Mouse (Mus musculus): ENCODE measurements around the gene Cacna1i.

The Cacna1i gene

DNA sequence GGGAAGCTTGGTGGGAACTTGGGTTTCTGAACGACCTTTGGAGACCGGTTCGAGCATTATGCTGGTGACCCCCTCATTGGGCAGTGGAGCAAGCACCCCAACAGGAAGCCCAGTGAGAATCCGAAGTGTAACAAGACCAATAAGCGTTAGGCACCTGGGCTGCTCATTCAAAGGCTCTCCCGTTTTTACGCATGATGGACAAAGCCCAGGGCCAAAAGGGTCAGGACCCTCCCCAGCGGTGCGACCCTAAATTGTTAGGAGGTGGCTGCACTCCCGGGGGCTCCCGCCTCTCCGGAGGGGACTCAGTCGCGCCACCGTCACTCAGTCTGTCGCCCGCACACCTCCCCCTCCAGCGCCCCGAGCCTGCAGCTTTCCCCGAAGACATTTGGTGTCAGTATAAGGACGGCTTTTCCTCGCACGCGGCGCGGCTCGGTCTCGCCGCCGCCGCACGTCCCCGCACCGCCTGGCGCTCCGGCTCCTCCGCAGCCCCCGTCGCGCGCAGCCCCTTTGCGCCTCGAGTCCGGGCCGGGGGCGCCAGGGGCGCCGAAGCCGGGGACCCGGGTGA, at the start of gene Cacna1i:
TSS of gene Cacna1i (plus strand) at position 388 of the 565 bp plus-strand sequence.
- DNase-seq (ENCODE audit: extremely low read depth, low read depth, low spot score) = no peak

DNA sequence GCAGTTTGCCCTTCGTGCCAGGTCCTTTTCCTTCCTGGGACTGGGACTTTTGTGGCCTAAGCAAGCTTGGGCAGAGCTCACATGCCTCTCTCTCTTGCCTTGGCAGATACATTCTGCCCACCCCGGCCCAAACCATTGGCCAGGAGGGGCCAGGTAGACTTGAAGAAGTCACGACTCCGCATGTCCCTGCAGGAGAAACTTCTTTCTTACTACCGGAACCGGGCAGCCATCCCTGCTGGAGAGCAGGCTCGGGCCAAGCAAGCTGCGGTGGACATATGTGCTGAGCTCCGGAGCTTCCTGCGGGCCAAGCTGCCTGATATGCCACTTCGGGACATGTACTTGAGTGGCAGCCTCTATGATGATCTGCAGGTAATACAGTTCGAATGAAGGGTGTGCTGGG, 38.9 kb upstream of the Cacna1i start:
- no peak for DNase-seq (ENCODE audit: extremely low read depth, low read depth, low spot score)

DNA sequence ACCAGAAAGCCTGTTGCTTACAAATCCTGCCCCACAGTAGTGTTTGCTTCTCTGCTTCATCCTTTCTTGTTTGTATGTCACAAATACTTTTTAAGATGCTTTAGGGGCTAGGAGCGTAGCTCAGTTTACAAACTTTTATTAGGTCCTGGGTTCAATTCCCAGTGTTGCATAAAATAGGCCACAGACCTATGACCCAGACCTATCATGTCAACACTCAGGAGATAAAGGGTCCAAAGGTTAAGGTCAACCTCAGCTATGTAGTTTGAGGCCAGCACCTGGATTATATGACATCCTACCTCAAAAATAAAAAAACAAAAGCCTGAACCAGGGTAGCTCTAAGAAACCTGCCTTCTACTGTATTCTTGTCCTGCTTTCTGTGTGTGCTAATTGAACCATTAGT, 38.4 kb upstream of the Cacna1i start:
- no peak for DNase-seq (ENCODE audit: extremely low read depth, low read depth, low spot score)

DNA sequence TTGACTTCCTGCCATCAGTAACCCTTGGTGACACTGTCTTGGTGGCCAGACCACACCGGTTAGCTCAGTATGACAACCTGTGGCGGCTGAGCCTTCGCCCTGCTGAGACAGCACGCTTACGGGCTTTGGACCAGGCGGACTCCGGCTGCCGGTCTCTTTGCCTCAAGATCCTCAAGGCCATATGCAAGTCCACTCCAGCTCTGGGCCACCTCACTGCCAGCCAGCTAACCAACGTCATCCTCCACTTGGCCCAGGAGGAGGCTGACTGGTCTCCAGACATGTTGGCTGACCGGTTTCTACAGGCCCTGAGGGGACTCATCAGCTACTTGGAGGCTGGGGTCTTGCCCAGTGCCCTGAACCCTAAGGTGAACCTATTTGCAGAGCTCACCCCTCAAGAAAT, 37.4 kb upstream of the Cacna1i start:
- no peak for DNase-seq (ENCODE audit: extremely low read depth, low read depth, low spot score)

DNA sequence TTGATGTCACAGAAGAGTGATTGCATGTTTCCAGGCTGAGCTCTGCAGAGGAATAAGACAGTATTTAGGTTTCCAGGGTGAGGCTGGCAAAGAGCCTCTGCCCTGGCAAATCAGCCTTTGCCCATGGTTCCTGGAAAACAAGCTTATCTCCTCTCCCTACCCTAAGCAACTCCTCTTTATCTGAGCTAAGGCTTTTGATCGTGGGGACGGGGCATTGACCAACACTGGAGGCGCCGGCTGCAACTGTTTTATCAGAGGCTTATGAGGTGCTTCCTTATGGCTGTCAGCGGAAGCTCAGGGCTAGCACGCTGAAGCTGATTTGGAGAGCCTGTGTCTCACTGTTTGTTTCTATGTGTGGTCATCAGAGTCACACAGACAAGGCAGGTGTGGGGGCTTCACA, 36.5 kb upstream of the Cacna1i start:
- DNase-seq (ENCODE audit: extremely low read depth, low read depth, low spot score) = no peak

DNA sequence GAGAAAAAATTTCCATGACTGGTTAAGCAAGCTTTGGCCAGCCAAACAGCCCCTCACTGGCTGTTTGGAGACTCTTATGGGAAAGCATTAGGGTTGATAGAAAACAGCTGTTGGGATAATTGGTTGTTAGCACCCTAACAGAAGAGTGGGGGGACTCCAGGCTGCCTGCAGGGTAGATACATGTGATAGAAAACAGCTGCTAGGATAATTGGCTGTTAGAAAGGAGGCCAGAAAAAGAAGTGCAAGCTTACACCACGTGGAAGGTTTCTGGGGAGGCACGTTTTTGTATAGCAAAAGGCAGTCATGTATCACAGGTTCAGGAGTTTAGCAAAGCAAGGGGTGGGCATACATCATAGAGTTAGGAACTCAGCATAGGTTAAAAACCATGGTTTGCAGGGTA, 33.5 kb upstream of the Cacna1i start:
- no peak for DNase-seq (ENCODE audit: extremely low read depth, low read depth, low spot score)

DNA sequence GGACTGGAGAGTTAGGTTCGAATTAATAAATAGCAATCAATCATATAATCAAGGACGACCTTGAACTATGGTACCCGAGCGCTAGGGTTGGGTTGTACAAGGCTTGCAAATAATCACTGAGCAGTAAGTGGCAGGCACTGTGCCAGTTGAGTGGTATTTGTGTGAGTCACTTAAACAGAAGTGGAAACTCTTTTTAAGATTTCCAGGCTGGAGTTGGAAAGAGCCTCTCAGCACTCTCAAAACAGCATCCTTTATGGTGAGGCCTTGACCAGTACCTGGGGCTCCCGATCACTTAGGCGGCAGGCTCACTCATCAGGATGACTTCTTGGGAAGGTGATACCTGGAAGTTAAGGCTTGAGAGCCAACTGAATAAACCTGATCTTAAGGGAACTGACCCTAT, 32.8 kb upstream of the Cacna1i start:
- DNase-seq (ENCODE audit: extremely low read depth, low read depth, low spot score) = no peak

DNA sequence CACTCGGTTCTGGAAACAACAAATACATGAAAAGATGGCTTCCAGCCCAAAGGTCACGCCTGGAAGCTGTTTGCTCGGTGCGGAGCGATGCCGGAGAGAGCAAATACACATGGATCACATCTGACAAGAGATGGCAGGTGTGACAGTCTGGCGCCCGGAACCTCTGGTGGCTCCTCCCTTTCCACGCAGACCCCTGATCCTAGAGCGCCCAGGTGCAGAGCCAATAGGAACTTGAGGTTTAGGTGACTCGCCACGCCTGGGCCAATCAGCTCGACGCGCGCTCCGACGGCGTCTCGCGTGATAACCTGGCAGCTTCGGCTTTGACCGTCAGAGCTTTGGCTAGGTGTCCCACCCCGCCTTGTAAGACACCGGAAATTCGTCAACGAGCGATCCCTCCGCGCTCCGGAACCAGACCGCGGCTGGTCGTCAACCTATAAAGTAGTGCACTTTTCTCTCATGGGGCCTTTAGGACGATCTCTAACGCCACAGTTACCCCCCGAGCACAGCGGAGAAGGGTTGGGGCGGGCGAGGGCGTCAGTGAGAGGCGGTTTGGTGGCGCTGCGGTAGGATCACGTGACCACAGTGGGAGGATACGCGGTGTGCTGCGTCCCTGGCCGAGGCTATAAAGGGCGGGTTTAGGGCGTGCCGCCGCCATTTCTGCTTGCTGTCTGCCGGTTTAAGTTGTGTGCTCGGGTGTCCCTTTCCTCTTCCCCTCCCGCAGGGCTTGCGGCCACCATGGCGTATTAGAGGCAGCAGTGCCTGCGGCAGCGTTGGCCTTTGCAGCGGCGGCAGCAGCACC, 32.0 kb upstream of the Cacna1i start, which contains the start of gene Atf4:
TSS of gene Atf4 (plus strand) at position 338 of the 799 bp plus-strand sequence.
- peak; percentile 97 for DNase-seq (ENCODE audit: extremely low read depth, low read depth, low spot score)

DNA sequence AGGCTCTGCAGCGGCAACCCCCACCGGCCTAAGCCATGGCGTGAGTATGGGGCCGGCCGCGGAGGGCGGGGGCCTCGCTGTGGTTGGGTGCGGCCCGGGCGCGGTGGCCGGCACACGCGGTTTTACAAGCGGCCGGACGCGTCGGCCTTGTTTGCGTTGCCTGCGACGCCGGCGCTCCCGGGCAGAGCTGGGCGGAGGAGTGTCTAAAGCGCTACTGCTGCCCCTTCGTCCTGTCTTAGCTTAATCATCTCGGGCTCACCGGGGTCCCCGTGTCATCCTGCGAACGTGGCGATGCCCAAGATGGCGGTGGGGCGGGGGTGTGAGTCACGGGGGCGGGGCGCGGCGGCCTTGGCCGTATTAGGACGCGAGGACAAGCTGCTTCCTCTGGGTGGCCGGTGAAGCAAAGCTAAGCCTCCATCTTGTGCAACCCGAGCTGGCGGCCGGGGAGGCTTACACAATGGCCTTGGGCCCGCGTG, 31.4 kb upstream of the Cacna1i start:
- DNase-seq (ENCODE audit: extremely low read depth, low read depth, low spot score) = no peak

DNA sequence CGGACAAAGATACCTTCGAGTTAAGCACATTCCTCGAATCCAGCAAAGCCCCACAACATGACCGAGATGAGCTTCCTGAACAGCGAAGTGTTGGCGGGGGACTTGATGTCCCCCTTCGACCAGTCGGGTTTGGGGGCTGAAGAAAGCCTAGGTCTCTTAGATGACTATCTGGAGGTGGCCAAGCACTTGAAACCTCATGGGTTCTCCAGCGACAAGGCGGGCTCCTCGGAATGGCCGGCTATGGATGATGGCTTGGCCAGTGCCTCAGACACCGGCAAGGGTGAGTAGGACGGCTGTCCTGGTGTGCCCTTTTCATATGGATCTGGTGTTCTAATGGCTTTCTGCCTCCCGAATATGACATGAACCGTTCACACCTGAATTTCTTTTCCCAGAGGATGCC, 30.8 kb upstream of the Cacna1i start:
- no peak for DNase-seq (ENCODE audit: extremely low read depth, low read depth, low spot score)

DNA sequence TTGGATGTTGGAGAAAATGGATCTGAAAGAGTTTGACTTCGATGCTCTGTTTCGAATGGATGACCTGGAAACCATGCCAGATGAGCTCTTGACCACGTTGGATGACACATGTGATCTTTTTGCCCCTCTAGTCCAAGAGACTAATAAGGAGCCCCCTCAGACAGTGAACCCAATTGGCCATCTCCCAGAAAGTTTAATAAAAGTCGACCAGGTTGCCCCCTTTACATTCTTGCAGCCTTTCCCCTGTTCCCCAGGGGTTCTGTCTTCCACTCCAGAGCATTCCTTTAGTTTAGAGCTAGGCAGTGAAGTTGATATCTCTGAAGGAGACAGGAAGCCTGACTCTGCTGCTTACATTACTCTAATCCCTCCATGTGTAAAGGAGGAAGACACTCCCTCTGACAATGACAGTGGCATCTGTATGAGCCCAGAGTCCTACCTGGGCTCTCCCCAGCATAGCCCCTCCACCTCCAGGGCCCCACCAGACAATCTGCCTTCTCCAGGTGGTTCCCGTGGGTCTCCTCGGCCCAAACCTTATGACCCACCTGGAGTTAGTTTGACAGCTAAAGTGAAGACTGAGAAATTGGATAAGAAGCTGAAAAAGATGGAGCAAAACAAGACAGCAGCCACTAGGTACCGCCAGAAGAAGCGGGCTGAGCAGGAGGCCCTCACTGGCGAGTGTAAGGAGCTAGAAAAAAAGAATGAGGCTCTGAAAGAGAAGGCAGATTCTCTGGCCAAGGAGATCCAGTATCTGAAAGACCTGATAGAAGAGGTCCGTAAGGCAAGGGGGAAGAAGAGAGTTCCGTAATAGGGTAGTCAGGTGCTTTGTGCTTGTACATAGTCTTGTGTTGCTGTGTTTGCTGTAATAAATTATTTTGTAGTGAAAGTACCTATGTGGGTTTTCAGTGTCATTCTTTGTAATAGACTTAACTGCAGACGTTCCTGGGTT, 30.1 kb upstream of the Cacna1i start:
- DNase-seq (ENCODE audit: extremely low read depth, low read depth, low spot score) = no peak

DNA sequence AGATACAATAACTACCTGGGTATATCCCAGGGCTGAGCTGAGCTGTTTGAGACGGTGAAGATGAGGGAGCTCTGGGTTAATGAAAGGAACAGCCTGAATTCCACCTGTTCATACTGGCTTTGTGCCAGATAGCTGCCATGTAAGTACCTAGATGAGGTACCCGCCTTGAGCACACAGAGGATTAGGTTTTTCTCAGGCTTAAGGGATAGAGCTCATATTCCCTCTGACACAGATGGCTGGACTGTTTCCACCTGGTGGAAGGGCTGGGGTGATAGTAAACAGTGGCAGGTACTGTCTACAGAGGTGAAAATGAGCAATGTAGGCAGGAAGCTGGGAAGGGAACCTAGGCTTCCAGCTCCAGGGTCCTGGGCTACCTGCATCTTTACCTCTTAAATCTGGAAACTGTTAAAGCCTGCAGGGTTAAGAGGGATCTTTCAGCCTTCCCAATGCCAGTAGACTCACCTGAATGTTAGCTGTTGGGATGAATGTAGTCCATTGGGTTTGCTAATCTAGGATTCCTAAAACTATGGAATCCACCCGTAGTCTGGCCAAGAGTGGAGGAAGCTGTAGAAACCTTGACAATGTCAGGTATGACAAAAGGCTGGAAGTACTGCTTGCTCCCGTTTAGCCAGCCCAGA, 29.3 kb upstream of the Cacna1i start:
- DNase-seq (ENCODE audit: extremely low read depth, low read depth, low spot score) = no peak

DNA sequence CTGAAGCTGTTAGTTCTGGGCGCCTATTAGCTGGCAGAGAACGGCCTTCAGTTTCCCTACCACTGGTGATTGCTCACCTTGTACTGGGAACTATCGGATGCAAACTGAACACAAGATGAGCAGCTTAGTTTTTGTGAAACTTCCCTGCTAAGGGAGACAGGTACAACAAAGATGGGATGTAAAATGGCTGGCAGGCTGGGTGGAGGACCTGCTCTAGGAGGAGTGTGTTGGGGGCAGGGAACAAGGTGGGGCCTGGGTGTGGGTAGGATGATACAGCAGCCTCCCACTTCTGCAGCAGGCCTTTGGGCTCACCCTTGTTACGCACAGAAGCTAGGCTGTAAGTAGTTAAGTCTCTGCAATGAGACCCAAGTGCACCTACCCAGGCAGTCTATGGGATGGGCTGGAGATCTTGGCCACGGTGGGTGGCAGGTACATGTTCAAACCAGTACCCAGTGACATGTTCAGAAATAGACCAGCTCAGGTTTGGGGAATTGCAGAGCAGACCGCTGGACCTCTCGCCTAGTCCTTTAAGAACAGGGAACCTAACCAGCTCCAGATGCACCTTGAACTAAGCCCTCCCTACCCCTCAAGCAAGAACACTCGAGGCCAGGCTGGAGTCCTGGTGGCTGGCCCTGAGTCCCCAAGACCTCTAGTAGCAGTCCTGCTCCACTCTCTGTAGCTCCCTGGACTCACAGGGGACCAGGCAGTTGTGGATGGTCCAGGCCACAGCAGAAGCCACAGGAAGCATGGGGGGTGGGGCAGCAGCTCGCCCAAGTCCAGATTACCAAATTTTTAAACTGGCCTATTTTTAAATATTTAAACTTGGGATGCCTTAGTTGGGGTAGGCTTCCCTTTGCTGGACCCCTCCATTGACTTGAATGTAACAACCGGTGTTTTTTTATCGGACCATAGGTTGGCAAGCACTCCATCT, 28.5 kb upstream of the Cacna1i start:
- no peak for DNase-seq (ENCODE audit: extremely low read depth, low read depth, low spot score)

DNA sequence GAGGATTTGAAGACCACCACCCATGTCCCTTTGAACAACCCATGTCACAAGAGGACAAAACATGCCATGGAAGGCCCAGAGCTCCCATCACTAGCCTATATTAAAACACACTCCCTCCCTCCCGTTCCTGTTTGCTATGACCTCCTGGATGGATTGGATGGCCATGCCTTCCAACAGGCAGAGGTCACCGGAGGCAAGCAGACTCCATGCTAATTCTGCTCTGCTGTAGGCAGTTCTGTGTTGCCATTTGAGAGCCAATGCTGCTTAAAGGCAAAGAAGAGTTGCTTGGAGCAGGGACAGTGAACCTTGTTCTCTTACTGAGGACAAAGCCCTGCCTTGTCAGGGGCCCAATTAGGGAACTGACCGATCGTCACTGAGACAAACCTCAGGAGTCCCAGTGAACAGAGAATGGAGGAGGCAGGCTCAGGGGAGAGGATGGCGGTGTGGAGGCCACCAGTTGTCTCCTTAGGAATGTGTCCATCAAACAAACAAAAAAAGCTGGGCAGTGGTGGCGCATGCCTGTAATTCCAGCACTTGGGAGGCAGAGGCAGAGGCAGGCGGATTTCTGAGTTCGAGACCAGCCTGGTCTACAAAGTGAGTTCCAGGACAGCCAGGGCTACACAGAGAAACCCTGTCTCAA, 27.5 kb upstream of the Cacna1i start:
- DNase-seq (ENCODE audit: extremely low read depth, low read depth, low spot score) = no peak

DNA sequence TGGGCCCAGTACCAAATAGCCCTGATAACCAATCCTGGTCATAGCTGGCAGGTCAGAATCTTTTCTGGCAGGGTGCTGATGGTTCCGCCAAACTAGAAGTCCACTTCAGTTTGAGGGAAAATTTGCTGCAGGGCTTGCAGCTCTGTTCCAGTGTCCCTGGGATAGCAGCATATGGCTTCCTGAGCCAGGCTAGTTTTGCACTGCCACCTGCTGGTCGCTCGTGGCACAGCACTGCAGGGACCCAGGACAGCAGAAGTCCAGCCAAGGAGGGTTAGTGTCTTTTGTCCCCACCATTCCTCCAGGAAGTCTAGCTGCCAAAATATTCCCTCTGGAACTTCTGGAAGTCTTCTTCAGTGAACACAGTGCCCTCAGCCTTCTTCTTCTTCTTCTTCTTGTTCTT, 26.4 kb upstream of the Cacna1i start:
- DNase-seq (ENCODE audit: extremely low read depth, low read depth, low spot score) = no peak

DNA sequence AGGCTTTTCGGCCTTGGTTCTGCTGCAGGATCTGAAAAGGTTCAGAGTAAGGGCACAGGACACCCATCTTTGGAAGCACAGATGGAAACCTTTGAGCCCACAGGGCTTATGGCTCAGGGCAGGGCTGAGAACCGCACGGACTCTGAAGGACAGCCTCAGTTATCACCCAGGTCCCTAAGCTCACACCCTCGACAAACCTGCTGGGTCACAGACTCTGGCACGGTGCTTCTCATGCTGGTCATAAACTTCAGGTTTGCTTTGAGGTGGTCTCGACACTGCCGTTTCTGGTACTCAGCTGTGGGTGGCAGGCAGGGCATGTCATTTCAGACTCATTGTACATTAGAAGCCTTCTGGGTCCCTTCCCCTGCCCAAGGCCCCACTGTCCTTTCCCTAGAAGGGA, 25.9 kb upstream of the Cacna1i start:
- no peak for DNase-seq (ENCODE audit: extremely low read depth, low read depth, low spot score)

DNA sequence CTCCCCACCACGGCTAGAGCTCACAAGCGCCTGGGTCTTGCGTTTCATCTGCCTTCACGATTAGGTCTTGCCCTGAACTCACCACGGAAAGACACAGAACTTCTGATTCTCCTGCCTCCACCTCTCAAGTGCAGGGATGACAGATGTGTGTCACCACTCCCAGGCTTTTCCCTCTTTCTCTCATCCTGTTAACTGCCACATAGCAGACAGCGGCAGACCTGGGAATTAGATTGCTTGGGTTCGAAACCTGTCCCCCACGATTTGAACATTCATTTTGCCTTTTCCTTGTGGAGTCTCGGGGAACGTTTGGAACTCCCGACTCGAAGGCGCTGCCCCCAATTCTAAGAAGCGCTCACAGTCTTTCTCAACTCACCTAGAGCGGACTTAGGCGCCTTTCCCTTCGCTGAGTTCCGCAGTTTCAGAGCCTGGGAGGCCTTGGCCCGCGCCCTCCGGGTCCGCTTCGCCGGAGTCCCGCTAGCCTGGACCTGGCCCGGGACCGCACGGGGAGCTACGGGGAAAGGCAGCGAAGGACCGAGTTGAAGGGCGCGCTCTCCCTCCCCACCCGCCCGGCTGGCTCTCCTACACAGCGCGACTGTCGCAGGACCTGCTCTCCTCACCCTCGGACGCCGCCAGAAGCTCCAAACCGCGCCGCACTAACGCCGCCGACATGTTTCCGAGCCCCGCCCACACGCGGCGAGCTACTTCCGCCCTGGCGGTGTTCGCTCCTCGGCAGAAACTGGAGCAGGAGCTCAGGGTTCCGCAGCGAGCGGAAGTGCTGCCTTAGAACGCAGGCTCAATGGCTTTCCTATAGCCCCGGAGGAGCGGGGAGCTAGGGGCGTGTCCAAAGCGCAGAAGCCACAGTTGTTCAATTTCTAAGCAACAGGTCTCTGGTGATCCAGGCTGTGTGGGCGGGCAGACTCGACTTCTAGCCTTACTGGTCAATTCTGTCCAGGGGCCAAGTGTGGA, 23.1 kb upstream of the Cacna1i start, which contains the start of gene Rps19bp1:
TSS of gene Rps19bp1 (minus strand) at position 706 of the 966 bp plus-strand sequence.
- no peak for DNase-seq (ENCODE audit: extremely low read depth, low read depth, low spot score)

DNA sequence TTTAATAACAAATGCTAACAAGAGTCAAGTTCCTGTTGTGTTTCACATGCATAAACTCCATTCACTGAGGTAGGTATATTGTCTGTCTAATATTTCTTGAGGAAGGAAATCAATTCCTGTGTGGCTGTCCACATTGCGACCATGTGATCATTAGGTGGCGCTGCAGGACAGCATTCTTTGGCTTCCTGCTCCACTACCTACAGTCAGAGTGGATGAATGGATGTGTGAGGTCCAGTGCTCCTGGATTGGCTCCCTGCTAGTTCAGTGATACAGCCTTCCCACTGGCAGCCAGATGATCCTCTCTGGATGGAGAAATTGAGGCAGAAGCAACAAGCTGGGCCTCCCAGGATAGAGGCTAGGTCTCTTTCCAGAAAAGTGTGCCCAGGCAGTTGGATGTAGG, 20.8 kb upstream of the Cacna1i start:
- DNase-seq (ENCODE audit: extremely low read depth, low read depth, low spot score) = no peak

Data from fat pad, adult 2 months (tissue).